Mouse (Mus musculus) bone marrow macrophage, adult 2 months (primary cell): Measurements from ENCODE around the gene Scgb1c1.

Experiments
- CTCF ChIP-seq: IDR thresholded peaks from 2 replicates; pipeline ENCODE4 v1.5.1; 2012; ENCODE audit warnings: low read depth, mild to moderate bottlenecking, low read length, moderate library complexity
- POLR2A ChIP-seq: IDR thresholded peaks from 2 replicates; pipeline ENCODE4 v1.6.1; 2012; ENCODE audit warnings: mild to moderate bottlenecking, low read depth, low read length, borderline replicate concordance

- TF ChIP-seq CTCF (no peak), POLR2A (no peak)
Measured at GRCm38 (mm10) chr7:140812850-140813249, 32.5 kb upstream of the Scgb1c1 start.
